Mouse (Mus musculus): ENCODE results near the gene Ankrd35. TPM values are rescaled to one million over a fixed set of nuclear protein-coding genes. Genes with fewer than 3 reads are reported as not detected.
A peak's percentile ranks its signal among the peaks of the same experiment; 100 is the strongest.
"Not testable (repeated sequence)": the region's sequence is repeated elsewhere in the genome, so short reads cannot be mapped to it uniquely, and the experiment has no call there.

Gene Ankrd35
- total RNA-seq, 2 experiments from 2014 or later, result 0.60 to 0.95 TPM

DNA sequence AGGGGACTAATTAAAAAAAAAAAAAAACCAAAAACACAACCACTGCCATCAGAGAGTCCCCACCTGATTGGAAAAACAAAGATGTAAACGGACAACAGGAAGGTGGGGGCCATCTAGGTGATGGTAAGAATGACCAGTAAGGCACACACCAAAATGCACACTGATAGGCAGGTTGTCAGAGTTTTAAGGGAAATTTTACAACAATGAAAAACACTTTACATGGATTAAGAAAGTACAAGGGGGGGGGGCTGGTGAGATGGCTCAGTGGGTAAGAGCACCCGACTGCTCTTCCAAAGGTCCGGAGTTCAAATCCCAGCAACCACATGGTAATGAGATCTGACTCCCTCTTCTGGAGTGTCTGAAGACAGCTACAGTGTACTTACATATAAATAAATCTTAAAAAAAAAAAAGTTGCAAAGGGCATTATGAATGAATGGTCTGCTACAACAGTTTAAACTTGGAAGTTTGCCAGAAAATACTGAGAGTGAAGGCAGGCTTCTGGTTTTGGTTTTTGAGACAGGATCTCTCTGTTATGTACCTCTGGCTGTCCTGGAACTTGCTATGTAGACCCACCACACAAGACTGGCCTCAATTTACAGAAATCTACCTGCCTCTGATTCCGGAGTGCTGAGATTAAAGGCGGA, 1.4 kb upstream of the Ankrd35 start:
- no peak for DNase-seq (ENCODE audit: low spot score)
- intact Hi-C loops (cut with DNase I), result loop anchor here (5.0 kb wide), 1 partner anchor 39 kb away; the partner anchor contains the start of gene Nudt17

DNA sequence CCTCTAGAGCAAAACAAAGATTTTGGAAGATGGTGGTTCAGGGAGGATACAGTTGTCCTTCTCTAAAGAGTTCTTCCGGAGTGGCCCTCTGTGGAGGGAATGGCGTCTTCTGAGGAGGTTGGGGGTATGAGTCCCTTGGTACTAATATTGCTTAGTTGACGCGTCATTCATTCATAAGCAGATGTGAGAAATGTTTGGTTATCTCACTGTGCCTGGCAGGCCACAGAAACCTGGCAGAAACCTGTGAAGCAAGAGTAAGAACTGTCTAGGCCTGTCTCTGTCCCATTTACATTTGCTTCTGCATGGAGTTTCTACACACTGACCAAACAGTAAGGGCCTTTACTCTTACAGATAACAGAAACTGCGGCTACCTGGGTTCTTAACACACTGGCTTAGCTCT, 1.6 kb downstream of the Ankrd35 start:
- no peak for DNase-seq (ENCODE audit: low spot score)
- intact Hi-C loops (cut with DNase I), result loop anchor here (2.0 kb wide), 1 partner anchor 21 kb away; no protein-coding TSS in a partner anchor

DNA sequence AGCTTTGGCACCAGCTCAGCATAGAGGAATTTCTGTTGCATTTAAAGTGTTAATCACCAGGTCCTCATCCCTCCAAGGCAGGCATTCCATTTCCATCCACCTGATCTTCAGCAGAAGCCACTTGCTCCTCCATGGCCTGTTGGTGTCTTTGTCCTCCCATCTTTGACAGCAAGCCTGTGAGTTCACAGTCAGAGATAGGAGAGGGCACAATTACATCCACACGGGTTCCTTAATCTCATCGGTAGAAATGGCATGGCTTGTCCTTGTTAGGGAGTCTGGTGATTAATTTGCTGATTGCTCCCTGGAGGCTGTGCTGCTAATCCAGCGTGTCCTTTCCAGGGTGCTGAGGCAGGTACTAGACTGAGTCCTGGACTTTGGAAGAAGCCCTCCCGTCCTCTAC, 3.6 kb downstream of the Ankrd35 start:
- intact Hi-C loops (cut with DNase I), result no loop called here
- DNase-seq (ENCODE audit: low spot score), result no peak

DNA sequence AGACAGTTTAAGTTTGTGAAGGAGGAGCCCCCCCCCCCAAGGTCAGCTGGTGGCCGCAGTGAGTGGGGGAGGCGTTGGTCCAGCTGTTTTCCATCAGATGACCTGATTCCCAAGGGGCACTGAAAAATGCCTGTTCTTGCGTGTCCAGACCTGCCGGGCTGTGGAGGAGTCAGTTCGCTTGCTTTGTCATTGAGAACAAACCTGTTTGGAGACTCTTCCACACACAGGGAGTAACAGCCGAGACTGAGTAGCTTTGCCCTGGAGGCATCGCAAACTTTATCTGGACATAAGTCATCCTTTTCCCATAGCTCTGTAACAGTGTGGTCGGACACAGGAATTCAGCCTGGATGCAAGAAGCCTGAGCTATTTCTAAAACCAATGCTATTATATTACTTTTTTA, 4.5 kb downstream of the Ankrd35 start:
- no peak for DNase-seq (ENCODE audit: low spot score)
- intact Hi-C loops (cut with DNase I), result no loop called here

DNA sequence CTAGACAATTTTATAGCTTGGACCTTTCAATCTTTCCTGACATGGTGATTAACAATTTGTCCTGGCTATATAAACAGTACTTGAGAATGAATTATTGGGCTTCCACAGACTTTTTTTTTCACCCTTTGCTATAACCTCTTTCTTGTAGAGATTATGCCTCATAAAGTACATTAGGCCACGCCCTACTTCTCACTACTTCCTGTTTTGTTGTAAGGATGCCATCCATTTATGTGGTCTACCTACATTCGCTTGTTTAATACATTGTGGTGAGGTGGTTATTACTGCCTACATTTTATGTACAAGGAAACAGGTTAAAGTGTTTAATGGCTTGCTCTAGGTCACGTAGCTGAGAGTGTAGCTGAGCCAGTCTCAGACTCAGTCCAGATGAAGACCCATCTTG, 5.2 kb downstream of the Ankrd35 start:
- no peak for DNase-seq (ENCODE audit: low spot score)
- intact Hi-C loops (cut with DNase I), result no loop called here

DNA sequence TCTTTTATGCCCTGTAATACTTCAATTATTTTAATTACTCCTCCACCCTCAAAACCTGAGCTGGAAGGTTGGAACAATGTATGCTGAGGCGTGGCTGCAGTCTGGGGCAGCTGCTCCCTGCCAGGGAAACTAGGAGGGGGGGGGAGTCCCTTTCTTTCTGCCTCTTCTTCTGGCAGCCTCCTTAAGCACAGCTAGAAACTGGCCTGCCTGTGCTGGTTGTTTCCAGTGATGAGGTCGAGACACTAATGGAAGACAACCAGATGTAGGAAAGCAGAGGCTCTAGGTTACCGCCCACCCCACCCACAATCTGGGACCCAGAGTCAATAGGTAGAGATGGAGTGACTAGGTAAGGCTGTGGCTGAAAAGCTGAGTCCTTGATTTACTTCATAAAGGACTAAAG, 5.8 kb downstream of the Ankrd35 start:
- intact Hi-C loops (cut with DNase I), result no loop called here
- no peak for DNase-seq (ENCODE audit: low spot score)

DNA sequence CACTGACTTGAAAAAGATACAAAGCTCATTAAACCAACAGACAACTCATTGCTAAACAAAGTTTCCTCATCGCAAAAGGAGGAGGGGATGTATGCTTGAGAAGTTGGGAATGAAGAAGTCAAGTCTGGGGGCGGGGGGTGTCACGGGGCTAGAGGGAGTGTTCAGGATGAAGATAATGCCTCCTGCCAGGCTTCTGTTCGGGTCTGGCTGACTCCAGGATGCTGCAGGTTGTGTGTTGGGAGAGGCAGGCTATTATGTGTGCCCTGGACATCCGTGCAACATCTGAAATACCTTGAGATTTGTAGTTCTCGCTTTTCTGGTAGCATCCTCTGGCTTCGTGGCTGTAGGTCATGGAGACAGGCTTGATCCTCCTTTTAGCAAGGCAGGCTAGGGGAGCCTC, 8.5 kb downstream of the Ankrd35 start:
- no peak for DNase-seq (ENCODE audit: low spot score)
- intact Hi-C loops (cut with DNase I), result no loop called here

DNA sequence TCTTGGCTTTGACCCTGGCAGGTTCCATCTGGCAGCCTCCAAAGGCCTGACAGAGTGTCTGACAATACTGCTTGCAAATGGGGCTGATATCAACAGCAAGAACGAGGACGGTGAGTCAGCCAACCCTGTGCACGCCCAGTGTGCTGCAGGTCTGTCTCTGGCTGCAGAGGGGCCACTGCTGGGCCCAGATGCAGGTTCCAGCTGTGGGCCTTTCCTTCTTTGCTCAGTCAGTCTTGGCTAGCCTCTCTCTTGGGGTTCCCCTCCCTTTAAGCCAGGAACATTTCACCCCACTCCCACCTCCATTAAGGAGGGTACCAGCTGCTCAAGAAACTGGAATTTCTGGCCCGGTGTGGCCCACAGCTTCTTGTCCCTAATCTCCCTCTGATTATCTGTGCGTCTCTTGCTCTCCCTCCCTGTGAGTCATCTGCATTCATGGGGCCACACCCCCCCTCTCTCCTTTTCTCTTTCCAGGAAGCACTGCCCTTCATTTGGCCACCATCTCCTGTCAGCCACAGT, 9.3 kb downstream of the Ankrd35 start:
- DNase-seq (ENCODE audit: low spot score), result no peak
- intact Hi-C loops (cut with DNase I), result no loop called here

DNA sequence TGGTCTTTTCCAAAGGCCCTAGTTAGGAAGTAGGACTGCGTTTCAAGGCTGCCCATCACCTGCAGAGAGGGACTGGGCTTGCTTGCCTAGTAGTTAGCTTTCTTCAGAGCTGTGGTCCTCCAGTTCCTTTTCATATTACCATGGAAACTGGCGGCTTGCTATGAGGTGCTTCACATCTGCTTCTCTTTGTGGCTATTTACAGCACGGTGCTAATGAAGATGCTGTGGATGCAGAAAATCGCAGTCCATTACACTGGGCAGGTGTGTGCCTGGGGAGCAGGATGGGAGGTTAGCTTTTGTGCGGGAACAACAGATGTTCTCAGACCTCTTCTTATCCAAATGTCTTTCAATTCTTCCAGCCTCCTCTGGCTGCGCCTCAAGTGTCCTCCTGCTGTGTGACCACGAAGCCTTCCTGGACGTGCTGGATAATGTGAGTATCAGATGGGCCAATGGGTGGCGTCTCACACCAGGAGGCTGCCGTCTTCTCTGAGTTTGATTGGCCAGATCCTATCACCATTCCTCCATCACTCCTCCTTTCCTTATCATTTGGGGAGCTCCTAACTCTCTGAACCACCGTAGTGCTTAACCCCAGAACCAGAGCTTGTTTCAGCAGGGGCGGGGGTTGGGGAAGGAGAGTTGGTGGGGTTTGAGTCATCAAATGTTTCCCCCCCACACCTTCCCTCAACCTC, 10.5 kb downstream of the Ankrd35 start:
- intact Hi-C loops (cut with DNase I), result no loop called here

DNA sequence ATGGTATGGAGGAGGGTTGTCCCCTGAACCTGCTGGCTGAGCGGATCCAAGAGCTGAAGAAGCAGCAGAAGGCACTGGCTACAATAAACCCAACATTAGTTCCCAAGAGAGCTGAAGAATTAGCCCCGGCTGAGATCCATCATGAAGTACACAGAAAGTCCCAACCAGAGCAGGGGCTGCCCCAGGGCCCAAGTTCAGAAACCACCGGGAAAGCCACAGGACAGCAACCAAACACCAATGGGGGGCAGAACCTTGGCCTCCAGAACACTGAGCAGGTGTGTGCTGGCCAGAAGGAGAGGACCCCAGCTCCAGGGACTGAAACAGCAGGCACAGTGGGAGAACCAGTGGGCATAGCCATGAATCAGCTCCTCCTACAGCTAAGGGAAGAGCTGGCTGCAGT, 13.6 kb downstream of the Ankrd35 start:
- intact Hi-C loops (cut with DNase I), result no loop called here
- DNase-seq (ENCODE audit: low spot score), result no peak

More for the DNA sequence above, 10.5 kb downstream of the Ankrd35 start:
- DNase-seq (ENCODE audit: low spot score), result no peak

DNA sequence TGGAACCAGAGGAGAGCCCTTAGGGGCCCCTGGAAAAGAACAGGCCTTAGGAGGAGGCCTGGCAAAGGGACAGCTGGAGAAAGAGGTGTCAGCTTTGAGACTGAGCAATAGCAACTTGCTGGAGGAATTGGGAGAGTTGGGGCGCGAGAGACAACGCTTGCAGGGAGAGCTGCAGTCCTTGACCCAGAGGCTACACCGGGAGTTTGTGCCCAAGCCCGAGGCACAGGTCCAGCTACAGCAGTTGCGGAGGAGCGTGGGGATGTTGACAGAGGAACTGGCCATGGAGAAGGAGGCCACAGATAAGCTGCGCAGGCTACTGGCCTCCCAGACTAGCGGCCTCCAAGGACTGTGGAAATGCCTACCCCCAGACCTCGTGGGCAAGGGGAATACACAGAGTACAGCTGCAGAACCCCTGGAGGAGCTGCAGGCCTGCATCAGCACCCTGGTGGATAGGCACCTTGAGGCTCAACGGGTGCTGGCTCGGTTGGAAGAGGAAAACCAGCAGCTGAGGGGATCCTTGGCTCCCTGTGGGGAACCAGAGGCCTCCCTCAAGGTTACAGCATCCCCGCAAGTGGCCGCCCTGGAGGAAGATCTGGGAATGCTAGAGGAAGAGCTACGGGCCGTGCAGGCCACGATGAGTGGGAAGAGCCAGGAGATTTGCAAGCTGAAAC, 14.4 kb downstream of the Ankrd35 start:
- DNase-seq (ENCODE audit: low spot score), result no peak

DNA sequence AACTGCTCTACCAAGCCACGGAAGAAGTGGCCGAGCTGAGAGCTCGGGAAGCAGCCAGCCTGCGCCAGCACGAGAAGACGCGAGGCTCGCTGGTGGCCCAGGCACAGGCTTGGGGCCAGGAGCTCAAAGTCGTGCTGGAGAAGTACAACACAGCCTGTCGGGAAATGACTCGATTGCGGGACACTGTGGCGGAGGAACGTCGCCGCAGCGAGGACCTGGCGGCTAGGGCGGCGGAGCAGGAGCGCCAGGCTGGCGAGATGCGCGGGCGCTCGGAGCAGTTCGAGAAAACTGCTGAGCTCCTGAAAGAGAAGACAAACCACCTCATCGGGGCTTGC, 14.9 kb downstream of the Ankrd35 start:
- intact Hi-C loops (cut with DNase I), result no loop called here
- no peak for DNase-seq (ENCODE audit: low spot score)

More for the DNA sequence above, 14.4 kb downstream of the Ankrd35 start:
- intact Hi-C loops (cut with DNase I), result no loop called here

DNA sequence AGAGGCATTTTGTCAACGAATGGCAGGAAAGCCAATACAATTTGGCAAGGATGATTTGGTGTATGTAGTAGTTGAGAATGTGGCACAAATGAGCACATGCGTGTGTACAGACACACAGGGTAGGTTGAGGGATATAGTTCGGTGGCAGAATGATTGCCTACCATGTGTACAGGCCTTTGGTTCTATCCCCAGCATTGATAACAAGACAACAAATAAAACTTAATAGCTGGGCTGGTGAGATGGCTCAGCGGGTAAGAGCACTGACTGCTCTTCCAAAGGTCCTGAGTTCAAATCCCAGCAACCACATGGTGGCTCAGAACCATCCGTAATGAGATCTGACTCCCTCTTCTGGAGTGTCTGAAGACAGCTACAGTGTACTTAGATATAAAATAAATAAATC, 16.1 kb downstream of the Ankrd35 start:
- intact Hi-C loops (cut with DNase I); DNase-seq (ENCODE audit: low spot score): not testable (repeated sequence)

DNA sequence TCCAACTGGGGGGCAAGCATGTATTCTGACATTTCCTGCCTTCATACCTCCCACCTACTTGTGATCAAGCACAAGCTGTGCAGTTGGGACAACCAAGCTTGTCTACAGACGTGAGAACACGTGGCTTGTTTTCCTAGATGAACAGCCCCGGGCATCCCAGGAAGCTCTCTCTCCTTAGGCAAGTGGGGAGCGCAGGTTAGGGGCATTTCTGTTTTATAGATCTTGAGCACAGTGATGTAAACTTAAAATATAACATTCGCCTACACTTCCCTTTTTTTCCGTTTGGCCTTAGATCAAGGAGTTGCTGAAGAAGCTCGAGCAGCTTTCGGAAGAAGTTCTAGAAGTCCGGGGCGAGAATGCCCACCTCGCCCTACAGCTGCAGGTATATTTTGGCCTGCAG, 18.9 kb downstream of the Ankrd35 start:
- no peak for DNase-seq (ENCODE audit: low spot score)
- intact Hi-C loops (cut with DNase I), result no loop called here

DNA sequence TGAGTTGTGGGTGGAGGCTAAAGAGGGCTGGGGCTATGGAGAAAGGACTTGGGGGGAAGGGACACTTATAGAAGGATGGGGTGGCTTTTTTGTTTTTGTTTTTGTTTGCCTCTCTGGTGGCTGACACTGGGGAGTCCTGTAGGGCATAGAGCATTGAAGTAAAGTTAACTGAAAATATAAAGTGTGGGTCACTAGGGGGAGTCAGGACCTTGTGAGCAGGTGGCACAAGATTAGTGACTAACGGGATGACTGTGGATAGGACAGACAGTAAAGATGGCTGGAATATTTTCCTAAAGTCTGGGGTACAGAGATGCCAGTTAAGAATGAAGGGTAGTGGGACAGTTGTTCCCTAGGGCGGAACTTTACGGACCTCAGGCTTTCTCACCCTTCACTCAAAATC, 20.4 kb downstream of the Ankrd35 start:
- intact Hi-C loops (cut with DNase I), result no loop called here
- DNase-seq (ENCODE audit: low spot score), result no peak

DNA sequence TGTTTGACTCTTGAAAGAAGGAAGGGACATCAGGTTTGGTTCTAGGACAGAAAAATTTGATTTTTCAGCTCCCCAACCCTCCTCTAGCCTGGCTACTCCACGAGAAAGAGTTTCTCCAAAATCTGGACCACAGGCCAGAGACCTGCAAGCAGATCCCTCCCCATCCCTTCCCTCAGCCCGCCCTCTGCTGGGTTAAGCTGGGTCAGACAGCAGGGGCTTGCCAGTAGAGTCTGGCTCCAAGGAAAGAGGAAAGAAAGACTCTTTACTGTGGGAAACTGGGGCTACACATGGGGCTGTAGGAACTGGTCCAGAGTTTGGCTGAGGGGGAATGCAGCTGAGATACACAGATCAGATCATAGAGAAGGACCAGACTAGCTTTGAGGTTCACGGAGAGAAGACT, 22.6 kb downstream of the Ankrd35 start:
- DNase-seq (ENCODE audit: low spot score), result no peak
- intact Hi-C loops (cut with DNase I), result loop anchor here (2.0 kb wide), 1 partner anchor 22 kb away; the partner anchor contains the start of gene Ankrd35

DNA sequence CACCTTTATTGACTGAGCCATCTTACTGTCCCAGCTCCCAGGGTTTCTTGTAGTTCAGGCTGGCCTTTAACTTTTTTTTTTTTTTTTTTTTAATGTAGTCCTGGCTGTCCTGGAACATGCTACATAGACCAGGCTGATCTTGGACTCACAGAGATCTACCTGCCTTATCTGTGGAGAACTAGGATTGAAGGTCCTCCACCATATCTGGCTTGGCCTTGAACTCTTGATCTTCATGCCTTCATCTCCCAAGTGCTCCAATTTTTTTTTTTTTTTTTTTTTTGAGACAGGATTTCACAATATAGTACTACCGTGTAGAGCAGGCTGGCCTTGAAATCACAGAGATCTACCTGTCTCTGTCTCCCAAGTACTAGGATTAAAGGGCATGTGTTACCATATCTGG, 23.6 kb downstream of the Ankrd35 start:
- no peak for DNase-seq (ENCODE audit: low spot score)
- intact Hi-C loops (cut with DNase I), result loop anchor here (2.0 kb wide), 1 partner anchor 23 kb away; the partner anchor contains the start of gene Ankrd35

DNA sequence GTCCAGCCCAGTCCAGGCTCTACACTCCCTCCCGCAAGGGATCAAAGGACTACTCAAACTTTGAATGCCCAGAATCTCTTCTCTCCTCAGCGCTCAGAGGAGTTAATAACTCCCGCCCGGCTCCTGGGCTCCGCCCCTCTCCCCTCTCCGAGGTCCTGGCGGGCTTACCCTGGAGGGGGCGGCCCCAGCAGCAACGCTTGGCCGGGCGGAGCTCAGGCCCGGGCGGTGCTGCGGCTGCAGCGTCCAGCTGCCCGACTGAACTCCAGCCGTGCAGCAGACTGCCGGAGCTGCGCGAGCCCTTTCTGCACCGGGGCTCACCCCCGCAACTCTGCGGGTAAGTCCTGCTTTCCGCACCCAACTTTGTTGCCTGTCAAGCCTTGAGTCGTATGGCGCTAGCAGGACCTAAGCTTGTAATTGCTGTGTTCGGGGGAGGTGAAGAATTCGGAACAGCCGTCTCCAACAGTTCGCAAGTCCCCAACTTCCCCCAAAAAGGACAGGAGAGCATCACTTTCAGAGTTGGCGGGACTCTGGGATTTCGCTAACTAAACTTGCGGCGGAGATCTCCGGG, 26.4 kb downstream of the Ankrd35 start, which contains the start of gene Pias3:
Gene Pias3, plus strand, starts transcription at position 187 of the 568 bp plus-strand sequence.
- DNase-seq (ENCODE audit: low spot score), result peak; percentile 81
- intact Hi-C loops (cut with DNase I), result loop anchor here (2.0 kb wide), 1 partner anchor 31 kb away; the partner anchor contains the start of genes Polr3c and Rnf115

DNA sequence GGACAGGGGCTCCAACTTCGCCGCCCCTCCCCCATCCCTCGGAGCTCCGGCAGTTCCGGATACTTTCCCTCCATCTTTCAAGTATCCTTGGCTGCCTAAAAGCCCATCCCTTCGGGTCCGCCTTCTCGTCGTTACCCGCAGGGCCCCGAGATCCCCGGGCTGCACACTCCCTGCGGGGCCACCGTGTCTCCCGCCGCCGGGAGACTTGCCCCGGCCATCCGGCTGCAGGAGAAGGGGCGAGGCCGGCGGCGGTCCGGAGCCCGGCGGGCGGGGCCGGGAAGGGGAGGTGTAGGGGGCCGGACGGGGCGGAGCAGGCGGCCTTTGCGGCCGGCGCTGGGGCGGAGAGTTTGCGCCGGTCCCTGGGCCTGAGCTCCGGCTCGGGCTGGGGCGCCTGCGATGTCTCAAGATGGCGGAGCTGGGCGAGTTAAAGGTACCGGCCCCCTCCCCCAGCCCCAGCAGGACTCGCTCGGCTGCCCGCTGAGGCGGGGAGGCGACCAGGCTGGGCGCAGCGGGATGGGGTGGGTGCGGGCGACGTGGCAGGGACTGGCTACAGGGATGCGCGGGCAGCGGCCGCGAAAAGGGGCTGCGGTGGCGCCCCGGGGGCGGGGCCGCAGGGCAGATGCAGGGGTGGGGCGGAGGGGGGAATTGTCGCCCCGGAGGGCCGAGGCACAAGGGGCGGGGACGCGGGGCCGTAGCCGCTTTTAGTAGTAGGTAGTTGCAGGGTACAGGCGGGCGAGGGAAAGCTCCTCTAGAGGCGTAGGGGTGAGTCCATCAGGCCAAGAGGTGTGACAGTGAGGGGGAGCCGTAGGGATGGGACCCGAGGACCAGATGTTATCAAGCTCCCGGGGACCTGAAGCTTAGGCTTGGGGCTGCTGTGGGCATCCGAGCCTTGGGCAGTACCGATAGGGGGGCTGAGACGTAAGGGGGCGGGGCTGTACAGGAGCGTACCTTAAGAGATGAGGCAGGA, 27.1 kb downstream of the Ankrd35 start:
- intact Hi-C loops (cut with DNase I), result loop anchor here (2.0 kb wide), 1 partner anchor 30 kb away; the partner anchor contains the start of genes Polr3c and Rnf115
- DNase-seq (ENCODE audit: low spot score), result peak; percentile 89
